Mouse (Mus musculus) left cerebral cortex, adult 6 months (tissue): Measurements from ENCODE around the gene Snapc2. TPM values are rescaled to one million over a fixed set of nuclear protein-coding genes. Genes with fewer than 3 reads are reported as not detected.

Experiments
- long read RNA-seq, 2 experiments: library from polyadenylated mRNA; unstranded; transcript quantifications; one replicate each; pipeline ENCODE4 v2.0.0; 2019 to 2020
- polyA plus RNA-seq: library from polyadenylated mRNA; unstranded; fragments of <200 nt; fragmentation: Nextera tagmentation; gene quantifications from 2 replicates; pipeline ENCODE4 v1.2.3, GENCODE M21; 2021

Snapc2 gene
- polyA plus RNA-seq = 37.0 and 43.5 TPM in 2 replicates
- long read RNA-seq, experiment 1, transcript Snapc2-201 (5 exons, 1,536 nt) = major isoform, 87 of 100 reads
- long read RNA-seq, experiment 1, partial matches to known transcripts = 5 of 100 reads
- long read RNA-seq, experiment 1, other reads (novel, unspliced or antisense) = 4 of 100 reads
- long read RNA-seq, experiment 2, transcript Snapc2-201 (5 exons, 1,536 nt) = major isoform, 23 of 33 reads
- long read RNA-seq, experiment 2, partial matches to known transcripts = 6 of 33 reads
- long read RNA-seq, experiment 2, other reads (novel, unspliced or antisense) = 3 of 33 reads

GRCm38 (mm10) chr8:4252934-4253841 lies at the start of gene Snapc2:
Snapc2 (plus strand) TSS chr8:4253080.

DNA sequence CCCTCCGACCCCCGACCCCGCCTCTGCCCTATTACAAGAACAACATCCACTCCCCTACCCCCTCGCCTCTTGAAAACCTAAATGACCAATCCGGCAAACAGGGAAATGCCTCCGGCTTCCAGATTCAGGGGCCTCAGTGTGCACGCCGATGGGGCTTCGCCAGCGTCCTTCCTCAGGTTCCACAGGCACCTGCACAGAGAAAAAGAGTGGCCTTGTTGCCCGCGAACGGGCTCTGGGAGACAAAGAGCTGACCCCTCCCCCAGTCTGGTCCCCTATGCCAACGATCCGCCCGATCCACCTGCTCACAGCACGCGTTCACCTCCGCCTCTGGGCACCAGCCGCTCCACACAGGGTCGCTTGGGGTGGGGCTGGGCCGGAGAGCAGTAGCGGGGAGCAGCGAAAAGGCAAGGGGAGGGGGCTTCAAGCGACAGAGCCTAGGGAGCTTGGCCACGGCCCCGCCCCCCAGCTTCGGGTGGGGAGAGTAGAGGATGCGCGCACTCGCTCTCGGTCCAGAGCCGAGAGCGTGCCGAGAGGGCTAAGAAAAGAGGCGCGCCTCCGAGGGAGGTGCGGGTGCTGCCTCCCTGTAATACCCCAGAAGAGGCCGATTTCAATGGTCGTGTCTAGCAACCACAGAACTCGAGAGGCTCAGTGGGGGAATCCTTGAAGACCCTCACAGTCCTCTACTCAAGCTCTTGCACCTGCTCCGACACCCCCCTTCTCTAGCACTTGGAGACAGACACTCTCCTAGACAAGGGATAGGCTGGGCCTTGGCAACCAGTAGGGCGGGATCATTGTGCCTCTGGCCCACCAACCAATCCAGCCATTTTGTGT lies 35.9 kb upstream of the Snapc2 start, which contains the start of gene Prr36:
TSS of gene Prr36 (minus strand) at position 669 of the 831 bp plus-strand sequence.

GRCm38 (mm10) chr8:4226739-4227347 lies 26.0 kb upstream of the Snapc2 start, which contains the start of gene Lrrc8e:
Lrrc8e (plus strand) TSS chr8:4226827.

DNA sequence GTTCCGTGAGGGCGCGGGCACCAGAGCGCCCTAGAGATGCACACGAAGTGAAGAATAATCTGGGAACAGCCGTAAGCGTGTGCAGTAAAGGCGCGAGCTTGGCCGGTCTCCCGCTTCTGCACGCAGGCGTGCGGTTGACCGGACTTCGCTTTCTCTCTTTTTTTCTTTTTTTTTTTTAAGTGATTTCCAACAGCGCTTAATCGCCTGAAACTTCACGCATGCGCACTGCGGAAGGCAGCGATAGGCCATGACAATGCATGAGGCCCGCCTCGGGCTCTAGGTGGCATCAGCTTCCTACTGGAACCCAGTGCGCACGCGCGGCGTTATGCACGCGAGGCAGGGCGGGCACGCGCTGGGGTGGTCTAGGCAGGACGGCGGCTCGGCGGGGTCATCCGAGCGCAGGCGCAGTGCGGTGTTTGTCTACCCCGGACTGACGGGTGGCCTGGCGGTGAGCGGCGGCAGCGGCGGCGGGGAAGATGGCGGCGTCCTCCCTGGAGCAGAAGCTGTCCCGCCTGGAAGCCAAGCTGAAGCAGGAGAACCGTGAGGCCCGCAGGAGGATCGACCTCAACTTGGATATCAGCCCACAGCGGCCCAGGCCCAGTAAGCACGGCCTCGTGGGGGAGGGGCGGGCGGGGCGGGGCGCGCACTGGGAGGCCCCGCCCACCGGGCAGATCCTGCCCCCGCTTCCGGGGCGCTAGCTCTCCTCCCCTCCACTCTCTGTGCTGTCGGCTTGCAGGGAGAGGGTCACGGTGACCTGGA lies 14.3 kb upstream of the Snapc2 start, which contains the start of the genes Map2k7 and Gm49320:
TSS of gene Map2k7 (plus strand) at position 307 of the 759 bp plus-strand sequence.
TSS of gene Gm49320 (plus strand) at position 432 of the 759 bp plus-strand sequence.

GRCm38 (mm10) chr8:4247951-4248540 lies 4.8 kb upstream of the Snapc2 start, which contains the start of gene Tgfbr3l:
Tgfbr3l (plus strand) TSS chr8:4248214.

GRCm38 (mm10) chr8:4259125-4259804 lies 6.4 kb downstream of the Snapc2 start, which contains the start of gene Ctxn1:
Ctxn1 (minus strand) TSS chr8:4259274.

GRCm38 (mm10) chr8:4275275-4276110 lies 22.6 kb downstream of the Snapc2 start, which contains the start of gene Timm44:
Timm44 (minus strand) TSS chr8:4275913.

Other genes starting within 250 kb of the Snapc2 start
- gene Cd209f, start 147.2 kb upstream of the Snapc2 start, polyA plus RNA-seq = 2.2 and 3.6 TPM in 2 replicates
- gene Cd209g, start 119.0 kb upstream of the Snapc2 start, polyA plus RNA-seq = 0.92 and 1.0 TPM in 2 replicates
- gene Evi5l, start 86.5 kb upstream of the Snapc2 start, polyA plus RNA-seq = 26.2 and 31.9 TPM in 2 replicates
- gene Prr36, start 35.6 kb upstream of the Snapc2 start, polyA plus RNA-seq = 10.1 and 29.3 TPM in 2 replicates
- not detected in 2 replicates for gene Lrrc8e, start 26.3 kb upstream of the Snapc2 start, polyA plus RNA-seq
- 16.4 and 27.4 TPM in 2 replicates for gene Map2k7, start 14.3 kb upstream of the Snapc2 start, polyA plus RNA-seq
- gene Gm49320, start 14.2 kb upstream of the Snapc2 start, polyA plus RNA-seq = 0.04 TPM in 1 of 2 replicates, not detected in the other
- 0.68 TPM in 1 of 2 replicates, not detected in the other for gene Tgfbr3l, start 4.9 kb upstream of the Snapc2 start, polyA plus RNA-seq
- gene Ctxn1, start 6.2 kb downstream of the Snapc2 start, polyA plus RNA-seq = 805 and 1,080 TPM in 2 replicates
- 31.6 and 51.3 TPM in 2 replicates for gene Timm44, start 22.8 kb downstream of the Snapc2 start, polyA plus RNA-seq
- 17.9 and 19.3 TPM in 2 replicates for gene Ccl25, start 72.1 kb downstream of the Snapc2 start, polyA plus RNA-seq
- 36.1 and 55.5 TPM in 2 replicates for gene Elavl1, start 72.3 kb downstream of the Snapc2 start, polyA plus RNA-seq
- 26.5 and 34.0 TPM in 2 replicates for gene Cers4, start 239.9 kb downstream of the Snapc2 start, polyA plus RNA-seq